Mouse (Mus musculus): ENCODE measurements at regions not wholly inside any gene's neighbourhood (a gene's known extent, or its start where the extent isn't known, plus 50 kb on each side); places are given as distances from the start of the nearest gene placed in this dataset.
A peak's percentile ranks its signal among the peaks of the same experiment; 100 is the strongest.

DNA sequence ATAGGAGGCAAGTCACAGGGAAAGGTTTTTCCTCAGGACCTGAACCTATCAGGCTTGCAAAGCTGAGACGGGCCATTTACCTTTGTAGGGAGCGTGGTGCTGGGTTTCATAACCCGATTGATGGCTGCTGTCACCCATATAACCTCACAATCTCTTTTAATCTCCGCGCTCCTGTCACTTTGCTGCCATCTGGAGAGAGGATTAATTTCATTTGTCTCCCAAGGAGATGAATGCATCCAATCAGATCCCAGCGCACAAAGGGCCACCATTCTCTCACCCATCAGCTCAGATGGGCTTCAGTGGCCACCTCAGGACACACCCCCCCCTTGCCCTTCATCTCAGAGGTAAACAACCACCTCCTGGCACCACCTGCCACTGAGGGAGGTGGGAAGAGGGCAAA is 67.7 kb upstream of the Nfe2l3 start:
- 60% methylated on average over 6 of the region's 6 CpGs for WGBS
- Histone ChIP-seq H3K27ac (replicated peaks) (0 out of 2 replicates have a peak overlapping the region, but pooled peaks have one; percentile 2), H3K4me3 (no peak overlapping the region), H3K27me3 (ENCODE audit: low read depth, poor library complexity, severe bottlenecking) (no peaks in the 10 kb centered on the region), H3K9me3 (replicated peaks) (no peaks in the 10 kb centered on the region), H3K4me1 (peaks cover 33% of the 10 kb centered on the region), H3K36me3 (no peaks in the 10 kb centered on the region)
- no peak for DNase-seq (ENCODE audit: low spot score)

DNA sequence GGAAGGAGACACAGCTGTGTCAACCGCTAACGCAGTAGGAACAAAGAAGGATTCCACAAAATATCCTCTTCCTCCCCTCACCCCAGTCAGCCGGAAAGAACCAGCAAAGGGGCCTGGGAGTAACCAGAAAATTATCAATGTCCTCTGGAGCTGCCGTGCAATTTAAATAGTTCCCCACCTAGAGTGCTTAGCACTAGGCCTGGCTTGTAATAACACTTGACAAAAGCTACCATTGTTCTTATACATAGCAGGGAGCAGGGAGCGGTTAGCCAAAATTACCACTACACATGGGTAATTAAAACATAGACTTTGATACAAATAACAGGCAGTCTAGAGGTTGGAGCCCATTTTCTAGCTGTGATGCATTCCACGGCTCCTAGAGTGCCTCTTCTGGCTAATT is 62.7 kb upstream of the Nfe2l3 start:
- Histone ChIP-seq H3K27me3 (ENCODE audit: low read depth, poor library complexity, severe bottlenecking) (no peaks in the 10 kb centered on the region), H3K4me1 (peaks cover 35% of the 10 kb centered on the region), H3K36me3 (no peaks in the 10 kb centered on the region), H3K4me3 (no peak overlapping the region), H3K9me3 (replicated peaks) (no peaks in the 10 kb centered on the region), H3K27ac (replicated peaks) (0 out of 2 replicates have a peak overlapping the region, but pooled peaks have one; percentile 3)
- no peak for DNase-seq (ENCODE audit: low spot score)
- 65% methylated on average over 6 of the region's 6 CpGs for WGBS

DNA sequence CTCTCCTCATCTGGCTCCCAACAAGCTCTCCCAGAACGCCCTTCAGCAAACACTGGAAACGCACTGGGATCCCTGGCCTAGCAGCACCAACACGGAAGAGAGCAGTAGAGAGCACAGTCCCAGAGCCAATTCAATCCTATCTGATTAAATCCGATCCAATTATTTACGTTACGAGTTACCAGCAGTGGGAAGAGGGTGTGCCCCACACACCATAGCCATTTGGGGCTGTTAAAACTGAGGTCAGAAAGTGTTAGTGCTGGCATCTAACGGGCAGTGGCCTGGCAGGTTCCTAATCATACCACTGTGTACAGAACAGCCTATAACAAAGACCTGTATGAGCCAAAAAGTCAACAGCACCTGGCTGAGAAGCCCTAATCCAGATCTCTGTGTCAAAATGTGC is 60.1 kb upstream of the Nfe2l3 start:
- Histone ChIP-seq H3K9me3 (replicated peaks) (no peaks in the 10 kb centered on the region), H3K27ac (replicated peaks) (no peak overlapping the region)
- 67% methylated on average over 7 of the region's 7 CpGs for WGBS

DNA sequence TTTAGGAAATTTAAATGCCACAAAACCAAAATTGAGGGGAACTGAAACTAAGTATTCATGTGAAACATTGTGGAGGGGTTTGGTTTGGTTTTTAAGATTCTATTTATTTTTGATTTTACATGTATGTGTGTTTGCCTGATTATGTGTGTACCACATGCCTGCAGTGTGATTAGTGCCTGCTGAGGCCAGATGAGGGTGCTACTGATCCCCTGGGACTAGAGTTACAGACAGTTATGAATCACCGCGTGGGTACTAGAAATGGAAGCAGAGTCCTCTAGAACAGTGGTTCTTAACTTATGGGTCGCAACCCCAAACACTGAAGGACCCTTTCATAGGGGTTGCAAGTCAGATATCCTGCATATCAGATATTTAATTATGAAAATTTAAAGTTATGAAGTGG is 54.0 kb upstream of the Nfe2l3 start:
- Histone ChIP-seq H3K27ac (replicated peaks) (peak overlapping the region; percentile 98), H3K4me3 (no peak overlapping the region)
- WGBS = 86% methylated on average over 3 of the region's 3 CpGs

More for the DNA sequence above, 60.1 kb upstream of the Nfe2l3 start:
- Histone ChIP-seq H3K4me3 (no peak overlapping the region), H3K4me1 (peaks cover 23% of the 10 kb centered on the region), H3K27me3 (ENCODE audit: low read depth, poor library complexity, severe bottlenecking) (no peaks in the 10 kb centered on the region), H3K36me3 (no peaks in the 10 kb centered on the region)
- DNase-seq (ENCODE audit: low spot score) = no peak

DNA sequence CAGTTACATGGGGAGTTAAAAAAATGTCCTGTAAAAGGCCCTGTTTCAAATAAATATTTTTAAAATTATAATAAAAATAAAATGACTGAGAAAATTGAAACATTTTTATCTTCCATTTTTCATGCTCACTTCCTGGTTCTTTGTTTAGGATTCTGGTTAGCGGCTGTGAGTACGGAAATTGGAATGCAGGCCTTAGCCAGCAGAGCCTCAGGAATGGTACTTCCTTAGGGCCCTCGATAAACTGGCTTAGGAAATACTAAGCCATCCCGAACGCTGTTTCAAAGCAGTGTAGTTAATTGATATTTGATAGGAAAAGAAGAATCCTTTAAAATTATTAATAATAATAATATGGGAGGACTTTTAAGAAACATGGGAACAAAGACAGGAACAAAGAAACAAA is 53.4 kb upstream of the Nfe2l3 start:
- WGBS = 28% methylated on average over 5 of the region's 5 CpGs
- Histone ChIP-seq H3K9me3 (replicated peaks) (no peaks in the 10 kb centered on the region), H3K27me3 (ENCODE audit: low read depth, poor library complexity, severe bottlenecking) (peaks cover 11% of the 10 kb centered on the region; the same call in 1 of the 2 replicates), H3K4me3 (peak overlapping the region; percentile 56), H3K27ac (replicated peaks) (peak overlapping the region; percentile 98), H3K36me3 (no peaks in the 10 kb centered on the region), H3K4me1 (peaks cover 31% of the 10 kb centered on the region)
- no peak for DNase-seq (ENCODE audit: low spot score)

More for the DNA sequence above, 54.0 kb upstream of the Nfe2l3 start:
- H3K9me3 ChIP-seq (replicated peaks) = no peaks in the 10 kb centered on the region
- peaks cover 37% of the 10 kb centered on the region for H3K4me1 ChIP-seq
- H3K27me3 ChIP-seq (ENCODE audit: low read depth, poor library complexity, severe bottlenecking) = peaks cover 11% of the 10 kb centered on the region; the same call in 1 of the 2 replicates
- DNase-seq (ENCODE audit: low spot score) = no peak
- no peaks in the 10 kb centered on the region for H3K36me3 ChIP-seq

DNA sequence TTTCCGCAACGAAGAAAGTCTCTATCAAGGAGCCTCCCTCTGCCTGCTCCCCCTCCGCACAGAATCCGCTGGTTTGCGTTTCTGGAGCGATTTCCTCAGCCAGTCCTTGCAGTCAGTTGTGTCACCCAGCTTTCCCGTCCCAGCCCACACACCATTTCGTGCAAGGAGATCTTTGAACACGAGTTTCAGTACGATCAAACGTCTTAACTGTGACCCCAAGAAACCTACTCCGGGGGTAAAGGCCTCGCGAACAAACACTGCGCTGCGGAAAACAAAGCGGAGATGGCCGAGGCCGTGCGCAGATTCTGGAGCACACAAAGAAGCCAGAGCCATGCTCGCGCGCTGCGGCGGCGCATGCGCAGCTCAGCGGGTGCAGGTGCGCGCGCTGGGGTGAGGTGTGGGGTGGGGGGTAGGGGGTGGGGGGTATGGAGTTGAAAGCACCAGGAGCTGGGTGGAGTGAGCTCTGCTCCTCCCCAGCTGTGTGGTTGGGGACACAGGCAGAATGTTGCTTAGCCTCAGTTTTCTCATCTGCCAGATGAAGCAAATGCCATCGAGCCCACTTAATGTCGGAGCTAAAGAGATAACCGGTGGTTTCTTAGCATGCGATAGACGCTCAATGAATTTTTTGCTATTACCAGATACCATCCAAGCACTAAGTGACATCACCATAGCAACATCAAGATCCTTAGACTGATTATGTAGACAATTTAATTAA is 52.8 kb upstream of the Nfe2l3 start:
- peak; percentile 87 for DNase-seq (ENCODE audit: low spot score)
- Histone ChIP-seq H3K27ac (replicated peaks) (peak overlapping the region; percentile 98), H3K27me3 (ENCODE audit: low read depth, poor library complexity, severe bottlenecking) (peaks cover 11% of the 10 kb centered on the region; the same call in 1 of the 2 replicates), H3K36me3 (no peaks in the 10 kb centered on the region), H3K4me3 (peak overlapping the region; percentile 56), H3K9me3 (replicated peaks) (no peaks in the 10 kb centered on the region), H3K4me1 (peaks cover 32% of the 10 kb centered on the region)
- 7% methylated on average over 36 of the region's 36 CpGs for WGBS

DNA sequence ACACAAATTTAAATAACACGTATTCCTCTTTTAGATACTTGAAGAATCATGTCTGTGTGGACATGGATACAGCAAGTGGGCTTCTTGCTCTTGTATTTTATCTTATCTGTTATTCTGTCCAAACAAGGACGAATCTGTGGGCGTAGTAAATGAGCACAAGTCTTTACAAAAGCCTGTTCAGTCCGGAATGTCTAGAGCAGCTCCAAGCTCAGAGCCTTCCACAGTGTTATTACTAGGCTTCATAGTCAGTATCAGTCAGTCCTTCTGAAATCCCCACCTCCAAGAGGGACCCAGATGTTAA is 52.2 kb upstream of the Nfe2l3 start:
- Histone ChIP-seq H3K27me3 (ENCODE audit: low read depth, poor library complexity, severe bottlenecking) (peaks cover 11% of the 10 kb centered on the region; the same call in 1 of the 2 replicates), H3K27ac (replicated peaks) (peak overlapping the region; percentile 98), H3K4me3 (no peak overlapping the region; the same call in 1 of the 2 replicates), H3K36me3 (no peaks in the 10 kb centered on the region), H3K9me3 (replicated peaks) (no peaks in the 10 kb centered on the region), H3K4me1 (peaks cover 32% of the 10 kb centered on the region)
- no peak for DNase-seq (ENCODE audit: low spot score)
- WGBS = 89% methylated on average over 4 of the region's 4 CpGs

DNA sequence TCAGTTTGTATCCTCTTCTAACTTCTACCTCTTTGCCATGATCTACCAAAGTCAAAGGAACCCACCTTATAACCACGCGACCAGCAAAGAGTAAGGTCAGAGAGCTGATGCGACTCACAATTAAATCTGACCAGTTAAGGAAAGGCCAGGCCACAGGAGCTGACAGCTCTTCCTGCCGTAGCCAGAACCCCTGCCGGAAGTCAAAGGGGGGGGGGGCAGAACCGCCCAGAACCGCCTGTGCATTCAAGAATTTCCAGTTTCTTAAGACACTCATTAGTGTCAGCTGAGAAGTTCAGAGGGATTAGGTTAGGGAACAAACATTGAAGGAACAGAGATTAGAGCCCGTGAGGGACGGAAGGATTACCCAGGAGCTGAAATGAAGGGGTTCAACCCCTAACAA is 51.0 kb upstream of the Nfe2l3 start:
- Histone ChIP-seq H3K4me3 (no peak overlapping the region), H3K36me3 (no peaks in the 10 kb centered on the region), H3K27ac (replicated peaks) (no peak overlapping the region), H3K9me3 (replicated peaks) (no peaks in the 10 kb centered on the region), H3K27me3 (ENCODE audit: low read depth, poor library complexity, severe bottlenecking) (peaks cover 11% of the 10 kb centered on the region; the same call in 1 of the 2 replicates), H3K4me1 (peaks cover 32% of the 10 kb centered on the region)
- no peak for DNase-seq (ENCODE audit: low spot score)
- 35% methylated on average over 9 of the region's 9 CpGs for WGBS

MicroRNAs encoded in the stretch of these regions (microRNA counts, 519-probe panel; counts per million panel counts)
- microRNA mmu-miR-148a = 7,885 counts per million, percentile 82 among the panel's probes with 10 or more counts

Small RNA genes lying in the stretch of these regions (microRNA-seq; reads per million reads assigned to microRNA genes)
- gene Mir148a = 373 reads per million, percentile 66 among the genes with 10 or more reads in this experiment

All from midbrain, embryonic 10.5 days (tissue).